Mouse (Mus musculus) limb, embryonic 15.5 days (tissue): Measurements from ENCODE around the gene Vps26c. TPM values are rescaled to one million over a fixed set of nuclear protein-coding genes. Genes with fewer than 3 reads are reported as not detected.

Experiments used
- ATAC-seq: fragments of 200-750 bp; cut with Nextera tagmentation; 2 replicates; pipeline ENCODE4 v1.8.0; 2017; ENCODE audit warnings: low read depth, moderate TSS enrichment; ENCODE audit not compliant: insufficient number of reproducible peaks, low FRiP score, low TSS enrichment
- H3K27ac ChIP-seq: fragments of 300-500 bp; sonication (generic); 2 replicates; pipeline ENCODE4 v1.5.1; 2015; ENCODE audit warnings: moderate library complexity, mild to moderate bottlenecking, inconsistent platforms
- H3K27me3 ChIP-seq: fragments of 300-500 bp; sonication (generic); 2 replicates; pipeline ENCODE4 v1.6.1; 2015; ENCODE audit warnings: inconsistent platforms
- H3K36me3 ChIP-seq: fragments of 300-500 bp; sonication (generic); 2 replicates; pipeline ENCODE4 v1.6.1; 2015; ENCODE audit warnings: inconsistent platforms
- H3K4me1 ChIP-seq: fragments of 300-500 bp; sonication (generic); 2 replicates; pipeline ENCODE4 v1.6.1; 2015; ENCODE audit warnings: inconsistent platforms
- H3K4me2 ChIP-seq: fragments of 300-500 bp; sonication (generic); 2 replicates; pipeline ENCODE4 v1.6.1; 2015; ENCODE audit warnings: mild to moderate bottlenecking, inconsistent platforms
- H3K4me3 ChIP-seq: fragments of 300-500 bp; sonication (generic); 2 replicates; pipeline ENCODE4 v1.5.1; 2015; ENCODE audit warnings: mild to moderate bottlenecking, inconsistent platforms
- H3K9ac ChIP-seq: fragments of 300-500 bp; sonication (generic); 2 replicates; pipeline ENCODE4 v1.6.1; 2015; ENCODE audit warnings: inconsistent platforms
- H3K9me3 ChIP-seq: fragments of 300-500 bp; sonication (generic); 2 replicates; pipeline ENCODE4 v1.6.1; 2016; ENCODE audit warnings: inconsistent platforms
- WGBS: fragments of 180-500 bp; shearing (Covaris S2); methylation state at CpG from one replicate; pipeline ENCODE4 v1.1.7; 2015; 5-methylcytosine and 5-hydroxymethylcytosine counted together
- polyA plus RNA-seq: library from polyadenylated mRNA; unstranded; fragments of >200 nt; fragmentation: Nextera tagmentation; extraction: Ambion mirVana; gene quantifications from 2 replicates; pipeline ENCODE4 v1.2.1, GENCODE M21; 2015

The Vps26c gene
- polyA plus RNA-seq, 1 experiment from 2014 or later: 54.9 TPM

- peaks cover 11% of the 10 kb centered on the region for H3K4me1 ChIP-seq
- H3K27me3 ChIP-seq: no peaks in the 10 kb centered on the region
- peak overlapping the region; percentile 100; the same call in 1 of the 2 replicates for H3K27ac ChIP-seq
- no peaks in the 10 kb centered on the region for H3K9me3 ChIP-seq
- H3K36me3 ChIP-seq: no peaks in the 10 kb centered on the region
- H3K9ac ChIP-seq: no peak overlapping the region
- no peak for ATAC-seq
- no peak overlapping the region for H3K4me3 ChIP-seq
- 79% methylated on average over 5 of the region's 5 CpGs for whole genome bisulfite sequencing
- no peak overlapping the region for H3K4me2 ChIP-seq
These were observed 41.1 kb upstream of the Vps26c start for GRCm38 (mm10) chr16:94567751-94568150.

DNA sequence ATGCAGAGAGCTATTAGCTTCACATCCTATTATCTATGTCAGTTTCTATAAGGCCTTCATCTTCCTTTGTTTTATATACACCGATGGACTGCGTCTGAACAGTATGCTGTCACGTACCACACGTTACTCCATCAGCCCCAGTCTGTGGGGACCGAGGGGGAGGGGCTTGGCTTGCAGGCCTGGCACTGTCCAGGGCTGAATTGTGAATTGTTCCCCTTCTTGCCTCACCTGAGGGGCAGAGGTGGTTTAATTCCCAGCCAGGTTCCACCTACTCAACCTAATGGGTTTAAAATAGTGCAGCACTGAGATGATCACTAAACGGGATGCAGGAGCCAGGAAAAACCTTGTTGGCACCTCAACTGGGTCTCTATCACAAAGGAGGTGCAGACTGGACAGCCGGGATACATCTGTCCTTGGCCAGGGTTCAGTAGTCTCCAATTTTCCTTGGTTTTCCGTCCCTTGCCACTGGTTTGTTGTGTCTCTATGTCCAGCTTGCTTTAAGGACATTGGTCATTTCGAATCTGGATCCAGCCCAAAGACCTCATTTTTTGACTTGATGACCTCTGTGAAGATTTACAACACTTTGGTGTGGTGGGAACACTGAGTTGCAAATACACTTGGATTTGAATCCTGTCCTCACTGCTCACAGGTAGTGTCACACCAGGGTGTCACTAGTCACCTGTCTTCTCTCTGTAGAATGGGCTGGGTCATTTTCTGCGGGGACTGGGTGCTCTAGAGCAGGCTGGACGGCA, 40.4 kb upstream of the Vps26c start:
- no peak for ATAC-seq
- Histone ChIP-seq H3K36me3 (no peaks in the 10 kb centered on the region), H3K4me1 (peaks cover 5% of the 10 kb centered on the region), H3K4me2 (no peak overlapping the region), H3K9me3 (no peaks in the 10 kb centered on the region), H3K9ac (no peak overlapping the region), H3K27ac (no peak overlapping the region), H3K4me3 (no peak overlapping the region), H3K27me3 (no peaks in the 10 kb centered on the region)
- 84% methylated on average over 11 of the region's 11 CpGs for WGBS

- Histone ChIP-seq H3K4me1 (0 out of 2 replicates have a peak, but pooled peaks cover under 1% of the 10 kb centered on the region), H3K9ac (no peak overlapping the region), H3K4me3 (no peak overlapping the region), H3K4me2 (no peak overlapping the region), H3K27me3 (no peaks in the 10 kb centered on the region), H3K9me3 (no peaks in the 10 kb centered on the region), H3K36me3 (no peaks in the 10 kb centered on the region), H3K27ac (no peak overlapping the region)
- ATAC-seq: no peak
- 54% methylated on average over 8 of the region's 8 CpGs for WGBS
These were observed 39.5 kb upstream of the Vps26c start for GRCm38 (mm10) chr16:94566124-94566523.

DNA sequence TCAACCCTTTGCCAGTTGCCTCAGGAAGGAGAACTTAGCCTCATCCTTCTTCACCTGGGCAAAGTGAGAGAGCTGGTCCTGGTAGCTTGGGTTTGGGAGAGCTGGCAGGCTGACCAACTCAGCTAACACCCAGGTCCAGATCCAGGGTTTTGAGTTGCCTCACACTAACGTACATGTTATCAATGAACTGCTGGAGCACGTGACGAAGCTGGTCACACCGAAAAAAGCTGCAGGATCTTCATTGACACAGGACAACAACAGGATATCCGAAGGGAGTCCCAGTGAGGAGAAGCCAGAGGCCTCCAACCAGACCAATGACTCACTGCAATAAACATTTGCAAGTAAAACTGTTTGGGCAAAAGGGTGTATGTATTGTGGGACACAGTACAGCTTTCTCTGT, 34.0 kb upstream of the Vps26c start:
- no peak for ATAC-seq
- no peaks in the 10 kb centered on the region for H3K9me3 ChIP-seq
- no peak overlapping the region for H3K4me2 ChIP-seq
- H3K27ac ChIP-seq: no peak overlapping the region
- H3K36me3 ChIP-seq: no peaks in the 10 kb centered on the region
- no peak overlapping the region for H3K4me3 ChIP-seq
- H3K4me1 ChIP-seq: no peaks in the 10 kb centered on the region
- WGBS: 73% methylated on average over 5 of the region's 5 CpGs
- H3K9ac ChIP-seq: no peak overlapping the region
- H3K27me3 ChIP-seq: no peaks in the 10 kb centered on the region

GRCm38 (mm10) chr16:94559782-94560181, 33.2 kb upstream of the Vps26c start:
- H3K9me3 ChIP-seq: no peaks in the 10 kb centered on the region
- H3K36me3 ChIP-seq: no peaks in the 10 kb centered on the region
- 0 out of 2 replicates have a peak overlapping the region, but pooled peaks have one; percentile 9 for H3K27ac ChIP-seq
- 68% methylated on average over 7 of the region's 7 CpGs for WGBS
- no peaks in the 10 kb centered on the region for H3K4me1 ChIP-seq
- no peak for ATAC-seq
- no peak overlapping the region for H3K9ac ChIP-seq
- no peak overlapping the region for H3K4me3 ChIP-seq
- no peaks in the 10 kb centered on the region for H3K27me3 ChIP-seq
- no peak overlapping the region for H3K4me2 ChIP-seq

GRCm38 (mm10) chr16:94559282-94559681, 32.7 kb upstream of the Vps26c start:
- no peak overlapping the region for H3K9ac ChIP-seq
- H3K4me3 ChIP-seq: no peak overlapping the region
- WGBS: 29% methylated on average over 7 of the region's 7 CpGs
- 0 out of 2 replicates have a peak overlapping the region, but pooled peaks have one; percentile 9 for H3K27ac ChIP-seq
- H3K4me2 ChIP-seq: no peak overlapping the region
- no peaks in the 10 kb centered on the region for H3K4me1 ChIP-seq
- H3K36me3 ChIP-seq: no peaks in the 10 kb centered on the region
- H3K9me3 ChIP-seq: no peaks in the 10 kb centered on the region
- H3K27me3 ChIP-seq: no peaks in the 10 kb centered on the region
- ATAC-seq: no peak

- Histone ChIP-seq H3K4me1 (no peaks in the 10 kb centered on the region), H3K36me3 (no peaks in the 10 kb centered on the region), H3K27ac (no peak overlapping the region), H3K9me3 (no peaks in the 10 kb centered on the region), H3K27me3 (no peaks in the 10 kb centered on the region), H3K4me2 (no peak overlapping the region), H3K4me3 (no peak overlapping the region), H3K9ac (no peak overlapping the region)
- 57% methylated on average over 5 of the region's 5 CpGs for WGBS
- no peak for ATAC-seq
These were observed 29.6 kb upstream of the Vps26c start for GRCm38 (mm10) chr16:94556228-94556627.

- no peaks in the 10 kb centered on the region for H3K9me3 ChIP-seq
- ATAC-seq: no peak
- no peak overlapping the region for H3K4me3 ChIP-seq
- WGBS: 70% methylated on average over 7 of the region's 7 CpGs
- H3K27me3 ChIP-seq: no peaks in the 10 kb centered on the region
- H3K4me2 ChIP-seq: no peak overlapping the region
- no peak overlapping the region for H3K27ac ChIP-seq
- no peaks in the 10 kb centered on the region for H3K36me3 ChIP-seq
- H3K4me1 ChIP-seq: no peaks in the 10 kb centered on the region
- H3K9ac ChIP-seq: no peak overlapping the region
These were observed 28.7 kb upstream of the Vps26c start for GRCm38 (mm10) chr16:94555346-94555745.

- H3K4me3 ChIP-seq: no peak overlapping the region
- no peak overlapping the region for H3K9ac ChIP-seq
- H3K27me3 ChIP-seq: no peaks in the 10 kb centered on the region
- H3K4me2 ChIP-seq: no peak overlapping the region
- H3K9me3 ChIP-seq: no peaks in the 10 kb centered on the region
- ATAC-seq: no peak
- no peak overlapping the region for H3K27ac ChIP-seq
- no peaks in the 10 kb centered on the region for H3K36me3 ChIP-seq
- H3K4me1 ChIP-seq: no peaks in the 10 kb centered on the region
These were observed 25.3 kb upstream of the Vps26c start for GRCm38 (mm10) chr16:94551934-94552333.

GRCm38 (mm10) chr16:94549813-94550212, 23.2 kb upstream of the Vps26c start:
- no peaks in the 10 kb centered on the region for H3K27me3 ChIP-seq
- WGBS: 72% methylated on average over 10 of the region's 10 CpGs

GRCm38 (mm10) chr16:94545781-94546562, 19.3 kb upstream of the Vps26c start:
- H3K4me1 ChIP-seq: no peaks in the 10 kb centered on the region
- no peaks in the 10 kb centered on the region for H3K36me3 ChIP-seq
- no peaks in the 10 kb centered on the region for H3K9me3 ChIP-seq
- no peak overlapping the region for H3K27ac ChIP-seq
- H3K27me3 ChIP-seq: no peaks in the 10 kb centered on the region
- no peak overlapping the region for H3K9ac ChIP-seq
- ATAC-seq: no peak
- H3K4me3 ChIP-seq: no peak overlapping the region
- no peak overlapping the region for H3K4me2 ChIP-seq
- WGBS: 62% methylated on average over 8 of the region's 8 CpGs

More at GRCm38 (mm10) chr16:94549813-94550212, 23.2 kb upstream of the Vps26c start:
- H3K4me3 ChIP-seq: no peak overlapping the region
- no peak overlapping the region for H3K27ac ChIP-seq
- no peaks in the 10 kb centered on the region for H3K4me1 ChIP-seq
- H3K9me3 ChIP-seq: no peaks in the 10 kb centered on the region
- H3K9ac ChIP-seq: no peak overlapping the region
- H3K36me3 ChIP-seq: no peaks in the 10 kb centered on the region
- ATAC-seq: no peak
- no peak overlapping the region for H3K4me2 ChIP-seq

DNA sequence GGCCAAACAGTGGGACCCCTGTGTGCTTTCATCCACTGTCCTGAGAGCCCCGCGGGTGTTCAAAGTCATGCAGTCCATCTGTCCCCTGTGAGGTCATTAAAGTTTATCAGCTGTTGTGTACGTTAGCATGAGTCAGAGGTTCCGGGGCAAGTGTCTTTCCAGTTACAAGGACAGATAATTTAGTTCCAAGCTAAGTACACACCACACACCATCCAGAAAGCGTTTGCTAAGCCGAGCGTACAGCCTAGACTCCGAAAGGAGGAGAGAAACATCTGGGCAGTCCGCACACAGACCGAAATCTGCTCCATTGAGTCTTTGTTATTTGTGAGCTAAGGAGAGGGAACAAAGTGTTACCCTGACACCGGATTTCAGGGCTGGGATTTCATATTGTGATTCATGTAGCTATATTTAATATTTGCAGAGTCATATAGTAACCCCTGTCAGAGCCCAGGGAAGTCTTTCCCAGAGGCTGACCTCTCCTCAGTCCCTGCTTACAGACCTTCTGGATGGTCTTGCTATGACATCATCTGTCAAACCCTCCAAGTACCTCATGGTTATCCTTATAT, 18.0 kb upstream of the Vps26c start:
- no peak for ATAC-seq

More for the DNA sequence above, 18.0 kb upstream of the Vps26c start:
- Histone ChIP-seq H3K36me3 (no peaks in the 10 kb centered on the region), H3K4me1 (no peaks in the 10 kb centered on the region), H3K27ac (no peak overlapping the region), H3K4me2 (no peak overlapping the region), H3K9ac (no peak overlapping the region), H3K27me3 (no peaks in the 10 kb centered on the region), H3K4me3 (no peak overlapping the region), H3K9me3 (no peaks in the 10 kb centered on the region)
- 72% methylated on average over 11 of the region's 11 CpGs for WGBS
